Mouse (Mus musculus): ENCODE results near the gene Wdr43.

Wdr43 gene

DNA sequence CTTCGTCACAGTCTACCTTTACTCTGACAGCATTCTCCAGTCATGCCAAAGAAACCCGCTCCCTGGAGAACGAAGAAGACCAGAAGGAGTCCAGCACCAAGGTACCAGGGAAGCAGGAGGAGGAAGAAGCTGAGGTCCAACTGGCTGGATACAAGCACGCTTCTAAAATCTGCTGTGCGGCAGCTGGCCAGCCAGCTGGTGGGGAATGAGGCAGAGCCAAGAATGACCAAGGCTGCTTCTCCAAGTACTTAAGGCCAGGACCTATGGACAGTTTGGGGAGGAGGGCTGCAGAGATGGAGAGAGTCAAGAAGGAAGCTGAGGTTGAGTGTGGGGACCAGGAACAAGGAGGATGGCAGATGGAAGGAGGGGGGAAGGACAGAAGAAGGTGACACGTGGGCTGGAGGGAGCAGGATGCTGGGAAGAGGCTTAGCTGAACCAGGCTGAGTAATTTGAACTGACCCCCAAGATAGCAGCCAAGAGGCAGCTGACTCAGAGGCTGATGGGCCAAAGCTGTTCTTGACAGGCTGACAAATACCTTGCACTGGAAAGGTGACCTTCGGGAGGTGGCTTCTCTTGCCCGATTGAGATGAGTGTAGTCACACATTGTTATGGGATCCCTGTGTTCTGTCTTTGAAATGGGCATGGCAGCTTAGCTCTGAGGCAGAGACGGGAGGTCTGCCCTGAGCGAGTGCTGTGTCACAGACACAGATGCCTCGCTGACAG is 82.4 kb downstream of the Wdr43 start:
- DNase-seq (ENCODE audit: low read depth in 1 of 2, low spot score in 2 of 2) = no peak

DNA sequence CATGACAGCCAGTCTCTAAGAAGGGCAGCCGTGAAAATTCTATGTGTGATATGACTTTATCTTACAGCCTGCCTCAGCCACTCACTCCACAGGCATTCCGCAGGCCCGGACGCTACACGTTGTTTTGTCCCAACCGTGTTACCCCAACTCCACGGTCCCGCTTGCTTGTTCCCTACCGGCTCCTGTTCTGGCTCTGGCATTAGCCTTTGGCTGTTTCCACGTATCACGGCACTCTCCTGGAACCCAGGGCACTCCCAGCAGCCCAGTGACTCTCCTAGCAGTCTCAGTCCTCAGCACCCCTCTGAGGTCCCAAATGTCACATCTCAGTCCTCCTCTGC is 82.9 kb downstream of the Wdr43 start:
- DNase-seq (ENCODE audit: low read depth in 1 of 2, low spot score in 2 of 2) = no peak

GRCm38 (mm10) chr17:71705113-71705512 is 89.4 kb downstream of the Wdr43 start:
- DNase-seq (ENCODE audit: low read depth in 1 of 2, low spot score in 2 of 2) = no peak

- DNase-seq (ENCODE audit: low read depth in 1 of 2, low spot score in 2 of 2) = no peak
These were observed 90.1 kb downstream of the Wdr43 start for GRCm38 (mm10) chr17:71705550-71706480.

GRCm38 (mm10) chr17:71707715-71708114 is 92.0 kb downstream of the Wdr43 start:
- no peak for DNase-seq (ENCODE audit: low read depth in 1 of 2, low spot score in 2 of 2)
